Mouse (Mus musculus) midbrain, embryonic 16.5 days (tissue): ENCODE measurements around the gene 1700109H08Rik. TPM values are rescaled to one million over a fixed set of nuclear protein-coding genes. Genes with fewer than 3 reads are reported as not detected.
"Not testable (repeated sequence)": the region's sequence is repeated elsewhere in the genome, so short reads cannot be mapped to it uniquely, and the experiment has no call there.

Source experiments
- ATAC-seq: fragments of 200-750 bp; cut with Nextera tagmentation; 2 replicates; pipeline ENCODE4 v1.8.0; 2017; ENCODE audit warnings: moderate TSS enrichment
- H3K27ac ChIP-seq: fragments of 300-500 bp; sonication (generic); 2 replicates; pipeline ENCODE4 v1.5.1; 2014; ENCODE audit warnings: mild to moderate bottlenecking, low read length, mixed read lengths
- H3K27me3 ChIP-seq: fragments of 300-500 bp; sonication (generic); 2 replicates; pipeline ENCODE4 v1.6.1; 2014; ENCODE audit warnings: low read depth, low read length, mixed read lengths; ENCODE audit not compliant: control insufficient read depth, insufficient read depth
- H3K36me3 ChIP-seq: fragments of 300-500 bp; sonication (generic); 2 replicates; pipeline ENCODE4 v1.6.1; 2014; ENCODE audit warnings: mild to moderate bottlenecking, low read length, moderate library complexity, mixed read lengths; ENCODE audit not compliant: control insufficient read depth, insufficient read depth
- H3K4me1 ChIP-seq: fragments of 300-500 bp; sonication (generic); 2 replicates; pipeline ENCODE4 v1.6.1; 2014; ENCODE audit warnings: mild to moderate bottlenecking, low read length, mixed read lengths; ENCODE audit not compliant: control insufficient read depth, insufficient read depth
- H3K4me2 ChIP-seq: fragments of 300-500 bp; sonication (generic); 2 replicates; pipeline ENCODE4 v1.6.1; 2014; ENCODE audit warnings: mild to moderate bottlenecking, low read length, mixed read lengths
- H3K4me3 ChIP-seq: fragments of 300-500 bp; sonication (generic); 2 replicates; pipeline ENCODE4 v1.5.1; 2014; ENCODE audit warnings: low read depth, mild to moderate bottlenecking, low read length, moderate library complexity, mixed read lengths
- H3K9ac ChIP-seq: fragments of 300-500 bp; sonication (generic); 2 replicates; pipeline ENCODE4 v1.6.1; 2014; ENCODE audit warnings: low read depth, low read length, mixed read lengths
- H3K9me3 ChIP-seq: fragments of 300-500 bp; sonication (generic); replicated peaks from 2 replicates; pipeline ENCODE4 v1.6.1; 2014; ENCODE audit warnings: mild to moderate bottlenecking, low read length, mixed read lengths; ENCODE audit not compliant: control insufficient read depth, poor library complexity, severe bottlenecking
- WGBS: fragments of 180-500 bp; shearing (Covaris S2); extraction: QIAGEN DNeasy Blood & Tissue Kit; methylation state at CpG from one replicate; pipeline ENCODE4 v1.1.7; 2014; 5-methylcytosine and 5-hydroxymethylcytosine counted together
- polyA plus RNA-seq: library from polyadenylated mRNA; unstranded; fragments of >200 nt; fragmentation: Nextera tagmentation; extraction: Ambion mirVana; gene quantifications from 2 replicates; pipeline ENCODE4 v1.2.1, GENCODE M21; 2015

The 1700109H08Rik gene
- 2.2 and 2.4 TPM in 2 replicates for polyA plus RNA-seq

- no peak within 1 kb of the TSS for H3K4me2 ChIP-seq
- H3K4me3 ChIP-seq: no peak within 1 kb of the TSS
- ATAC-seq: no peak
- no peak within 1 kb of the TSS for H3K27ac ChIP-seq
- peaks cover 44% of the 10 kb centered on the region for H3K36me3 ChIP-seq
- H3K9me3 ChIP-seq: no peaks in the 10 kb centered on the region
- WGBS: 94% methylated on average over 4 of the region's 4 CpGs
- no peaks in the 10 kb centered on the region for H3K27me3 ChIP-seq
- H3K9ac ChIP-seq: no peak within 1 kb of the TSS
- no peaks in the 10 kb centered on the region for H3K4me1 ChIP-seq
Measured at GRCm38 (mm10) chr5:3571266-3571665, at the start of gene 1700109H08Rik. 1700109H08Rik (plus strand) TSS chr5:3571566.

- H3K27me3 ChIP-seq: no peaks in the 10 kb centered on the region
- H3K4me1 ChIP-seq: no peaks in the 10 kb centered on the region
- H3K27ac ChIP-seq: no peak overlapping the region
- H3K4me2 ChIP-seq: no peak overlapping the region
- no peaks in the 10 kb centered on the region for H3K9me3 ChIP-seq
- ATAC-seq: no peak
- WGBS: 77% methylated on average over 12 of the region's 12 CpGs
- H3K4me3 ChIP-seq: no peak overlapping the region
- H3K36me3 ChIP-seq: no peaks in the 10 kb centered on the region
- no peak overlapping the region for H3K9ac ChIP-seq
Measured at GRCm38 (mm10) chr5:3521741-3522140, 49.6 kb upstream of the 1700109H08Rik start.

GRCm38 (mm10) chr5:3522826-3523225, 48.5 kb upstream of the 1700109H08Rik start:
- no peak for ATAC-seq
- Histone ChIP-seq H3K36me3 (no peaks in the 10 kb centered on the region), H3K27me3 (no peaks in the 10 kb centered on the region), H3K4me3 (no peak overlapping the region), H3K27ac (no peak overlapping the region), H3K9ac (no peak overlapping the region), H3K4me1 (no peaks in the 10 kb centered on the region; the same call in 1 of the 2 replicates), H3K9me3 (no peaks in the 10 kb centered on the region), H3K4me2 (no peak overlapping the region)
- WGBS: 93% methylated on average over 10 of the region's 10 CpGs

- ATAC-seq: peak; percentile 36; the same call in 1 of the 2 replicates
- no peaks in the 10 kb centered on the region for H3K9me3 ChIP-seq
Measured at GRCm38 (mm10) chr5:3527041-3527691, 44.2 kb upstream of the 1700109H08Rik start.

GRCm38 (mm10) chr5:3529585-3530189, 41.7 kb upstream of the 1700109H08Rik start:
- ATAC-seq: peak; percentile 76
- Histone ChIP-seq H3K4me3 (no peak overlapping the region), H3K9ac (no peak overlapping the region), H3K4me1 (peaks cover 3% of the 10 kb centered on the region; the same call in 1 of the 2 replicates), H3K4me2 (no peak overlapping the region), H3K9me3 (no peaks in the 10 kb centered on the region), H3K36me3 (no peaks in the 10 kb centered on the region), H3K27ac (no peak overlapping the region), H3K27me3 (no peaks in the 10 kb centered on the region)
- WGBS: 57% methylated on average over 10 of the region's 10 CpGs

More at GRCm38 (mm10) chr5:3527041-3527691, 44.2 kb upstream of the 1700109H08Rik start:
- Histone ChIP-seq H3K4me2 (no peak overlapping the region), H3K9ac (no peak overlapping the region), H3K36me3 (no peaks in the 10 kb centered on the region), H3K27ac (no peak overlapping the region), H3K27me3 (no peaks in the 10 kb centered on the region), H3K4me3 (no peak overlapping the region), H3K4me1 (peaks cover 3% of the 10 kb centered on the region; the same call in 1 of the 2 replicates)
- 29% methylated on average over 5 of the region's 5 CpGs for WGBS

- H3K27ac ChIP-seq, H3K9me3 ChIP-seq, ATAC-seq, H3K4me1 ChIP-seq, H3K27me3 ChIP-seq, H3K4me3 ChIP-seq, H3K9ac ChIP-seq, H3K4me2 ChIP-seq, H3K36me3 ChIP-seq: not testable (repeated sequence)
Measured at GRCm38 (mm10) chr5:3532048-3532447, 39.3 kb upstream of the 1700109H08Rik start.

- H3K9ac ChIP-seq: no peak overlapping the region
- H3K9me3 ChIP-seq: no peaks in the 10 kb centered on the region
- 69% methylated on average over 3 of the region's 3 CpGs for WGBS
- H3K27ac ChIP-seq: no peak overlapping the region
- H3K4me1 ChIP-seq: no peaks in the 10 kb centered on the region
- ATAC-seq: no peak
- H3K4me3 ChIP-seq: no peak overlapping the region
- H3K4me2 ChIP-seq: no peak overlapping the region
- H3K36me3 ChIP-seq: no peaks in the 10 kb centered on the region
- H3K27me3 ChIP-seq: no peaks in the 10 kb centered on the region
Measured at GRCm38 (mm10) chr5:3536592-3537212, 34.7 kb upstream of the 1700109H08Rik start.

GRCm38 (mm10) chr5:3538505-3539472, 32.6 kb upstream of the 1700109H08Rik start:
- Histone ChIP-seq H3K9me3 (no peaks in the 10 kb centered on the region), H3K9ac (no peak overlapping the region), H3K27ac (no peak overlapping the region), H3K36me3 (no peaks in the 10 kb centered on the region), H3K4me1 (no peaks in the 10 kb centered on the region; the same call in 1 of the 2 replicates), H3K4me3 (no peak overlapping the region), H3K27me3 (no peaks in the 10 kb centered on the region), H3K4me2 (no peak overlapping the region)
- WGBS: 76% methylated on average over 11 of the region's 11 CpGs
- no peak for ATAC-seq
